Mouse (Mus musculus) MEL (cell line): ENCODE measurements at regions not wholly inside any gene's neighbourhood (a gene's known extent, or its start where the extent isn't known, plus 50 kb on each side); places are given as distances from the start of the nearest gene placed in this dataset.

Experiments used
- DNase-seq: peaks from one replicate; pipeline ENCODE4 v3.0.0; 2011; ENCODE audit warnings: low read depth, low spot score
- H3K27ac ChIP-seq: 2 replicates; pipeline ENCODE4 v1.5.1; 2012; ENCODE audit warnings: low read depth, mild to moderate bottlenecking, control low read depth, low read length, moderate library complexity; ENCODE audit not compliant: control insufficient read depth
- H3K27me3 ChIP-seq, 2 experiments: fragments of 150-350 bp in 1 of 2; sonication (generic) in 1 of 2; 2 replicates each; pipeline ENCODE4 v1.6.1; 2012; ENCODE audit warnings: low read length in 2 of 2, mild to moderate bottlenecking in 2 of 2, improper control_type of control experiment in 1 of 2, moderate library complexity in 1 of 2; ENCODE audit not compliant: insufficient read depth in 2 of 2, control insufficient read depth in 1 of 2
- H3K36me3 ChIP-seq, 2 experiments: 2 replicates each; pipeline ENCODE4 v1.6.1; 2012 to 2014; ENCODE audit warnings: low read length in 2 of 2, improper control_type of control experiment in 1 of 2, inconsistent platforms in 1 of 2, mild to moderate bottlenecking in 1 of 2; ENCODE audit not compliant: insufficient read depth in 2 of 2, control insufficient read depth in 1 of 2
- H3K4me1 ChIP-seq, 2 experiments: fragments of 150-350 bp in 1 of 2; sonication (generic) in 1 of 2; 2 replicates each; pipeline ENCODE4 v1.6.1; 2012; ENCODE audit warnings: low read length in 2 of 2, improper control_type of control experiment in 1 of 2, mild to moderate bottlenecking in 1 of 2; ENCODE audit not compliant: insufficient read depth in 2 of 2, control insufficient read depth in 1 of 2
- H3K4me3 ChIP-seq, 2 experiments: fragments of 150-350 bp in 1 of 2; sonication (generic) in 1 of 2; 2 replicates each; pipeline ENCODE4 v1.5.1; 2012; ENCODE audit warnings: low read depth in 2 of 2, low read length in 2 of 2, mild to moderate bottlenecking in 2 of 2, moderate library complexity in 2 of 2, control low read depth in 1 of 2, improper control_type of control experiment in 1 of 2; ENCODE audit not compliant: control insufficient read depth in 1 of 2, insufficient read depth in 1 of 2
- H3K79me2 ChIP-seq: 2 replicates; pipeline ENCODE4 v1.6.1; 2012; ENCODE audit warnings: mild to moderate bottlenecking, low read length, moderate library complexity; ENCODE audit not compliant: control insufficient read depth, poor library complexity, insufficient read depth
- H3K9ac ChIP-seq: 2 replicates; pipeline ENCODE4 v1.6.1; 2012; ENCODE audit warnings: low read depth, mild to moderate bottlenecking, control low read depth, low read length, moderate library complexity; ENCODE audit not compliant: control insufficient read depth, poor library complexity, severe bottlenecking
- H3K9me3 ChIP-seq: fragments of 150-350 bp; sonication (generic); replicated peaks from 2 replicates; pipeline ENCODE4 v1.6.1; 2012; ENCODE audit warnings: mild to moderate bottlenecking, low read length, improper control_type of control experiment, moderate library complexity; ENCODE audit not compliant: insufficient read depth
- CHD1 ChIP-seq: IDR thresholded peaks from 2 replicates; pipeline ENCODE4 v1.6.1; 2012; ENCODE audit warnings: low read depth, mild to moderate bottlenecking, inconsistent platforms, low read length, improper control_type of control experiment
- CHD2 ChIP-seq: IDR thresholded peaks from 2 replicates; pipeline ENCODE4 v1.6.1; 2011; ENCODE audit warnings: low read length, improper control_type of control experiment
- ELF1 ChIP-seq: IDR thresholded peaks from 2 replicates; pipeline ENCODE4 v1.6.1; 2014; ENCODE audit warnings: low read depth, mild to moderate bottlenecking, inconsistent platforms, low read length, improper control_type of control experiment, moderate library complexity
- EP300 ChIP-seq, 2 experiments: IDR thresholded peaks; 2 replicates each; pipeline ENCODE4 v1.6.1; 2011; ENCODE audit warnings: improper control_type of control experiment in 2 of 2, low read length in 2 of 2, low read depth in 1 of 2, mild to moderate bottlenecking in 1 of 2
- HCFC1 ChIP-seq: IDR thresholded peaks from 2 replicates; pipeline ENCODE4 v1.6.1; 2012; ENCODE audit warnings: low read depth, mild to moderate bottlenecking, inconsistent platforms, low read length, improper control_type of control experiment, moderate library complexity
- JUND ChIP-seq: IDR thresholded peaks from 2 replicates; pipeline ENCODE4 v1.6.1; 2011; ENCODE audit warnings: low read depth, mild to moderate bottlenecking, improper control_type of control experiment, low read length
- MAFK ChIP-seq: IDR thresholded peaks from 2 replicates; pipeline ENCODE4 v1.6.1; 2011; ENCODE audit warnings: low read depth, mild to moderate bottlenecking, low read length, improper control_type of control experiment, borderline replicate concordance
- MAX ChIP-seq: IDR thresholded peaks from 2 replicates; pipeline ENCODE4 v1.6.1; 2011; ENCODE audit warnings: low read length, improper control_type of control experiment
- MAZ ChIP-seq: IDR thresholded peaks from 2 replicates; pipeline ENCODE4 v1.6.1; 2012; ENCODE audit warnings: low read depth, mild to moderate bottlenecking, inconsistent platforms, low read length, improper control_type of control experiment
- MEF2A ChIP-seq: IDR thresholded peaks from 2 replicates; pipeline ENCODE4 v1.6.1; 2014; ENCODE audit warnings: low read depth, mild to moderate bottlenecking, inconsistent platforms, low read length, improper control_type of control experiment; ENCODE audit not compliant: poor library complexity, insufficient replicate concordance, severe bottlenecking; ENCODE audit errors: extremely low read depth
- NRF1 ChIP-seq: IDR thresholded peaks from 2 replicates; pipeline ENCODE4 v1.6.1; 2014; ENCODE audit warnings: low read depth, mild to moderate bottlenecking, inconsistent platforms, low read length, improper control_type of control experiment, moderate library complexity; ENCODE audit not compliant: poor library complexity, insufficient read depth, severe bottlenecking
- POLR2AphosphoS5 ChIP-seq: IDR thresholded peaks from 2 replicates; pipeline ENCODE4 v1.6.1; 2012; ENCODE audit warnings: low read depth, borderline replicate concordance, mild to moderate bottlenecking, inconsistent platforms, low read length, moderate library complexity, mixed read lengths
- SIN3A ChIP-seq: IDR thresholded peaks from 2 replicates; pipeline ENCODE4 v1.6.1; 2012; ENCODE audit warnings: low read length, improper control_type of control experiment, inconsistent platforms
- SMC3 ChIP-seq: IDR thresholded peaks from 2 replicates; pipeline ENCODE4 v1.6.1; 2011; ENCODE audit warnings: low read depth, low read length, improper control_type of control experiment
- TAL1 ChIP-seq: IDR thresholded peaks from 2 replicates; pipeline ENCODE4 v1.6.1; 2012; ENCODE audit warnings: mild to moderate bottlenecking, inconsistent platforms, low read length, moderate library complexity, mixed read lengths
- TBP ChIP-seq: IDR thresholded peaks from 2 replicates; pipeline ENCODE4 v1.8.0; 2011; ENCODE audit warnings: low read depth, low read length, improper control_type of control experiment
- UBTF ChIP-seq: IDR thresholded peaks from 2 replicates; pipeline ENCODE4 v1.6.1; 2012; ENCODE audit warnings: low read depth, mild to moderate bottlenecking, inconsistent platforms, low read length, improper control_type of control experiment, moderate library complexity, borderline replicate concordance; ENCODE audit not compliant: insufficient read depth
- USF2 ChIP-seq, 2 experiments: IDR thresholded peaks; 2 replicates each; pipeline ENCODE4 v1.6.1; 2011 to 2012; ENCODE audit warnings: improper control_type of control experiment in 2 of 2, low read length in 2 of 2, borderline replicate concordance in 1 of 2, inconsistent platforms in 1 of 2, low read depth in 1 of 2, mild to moderate bottlenecking in 1 of 2; ENCODE audit not compliant: insufficient read depth in 1 of 2
- ZC3H11A ChIP-seq: IDR thresholded peaks from 2 replicates; pipeline ENCODE4 v1.6.1; 2012; ENCODE audit warnings: low read depth, mild to moderate bottlenecking, inconsistent platforms, low read length, improper control_type of control experiment
- ZMIZ1 ChIP-seq: IDR thresholded peaks from 2 replicates; pipeline ENCODE4 v1.6.1; 2012; ENCODE audit warnings: low read depth, mild to moderate bottlenecking, inconsistent platforms, low read length, improper control_type of control experiment, moderate library complexity

DNA sequence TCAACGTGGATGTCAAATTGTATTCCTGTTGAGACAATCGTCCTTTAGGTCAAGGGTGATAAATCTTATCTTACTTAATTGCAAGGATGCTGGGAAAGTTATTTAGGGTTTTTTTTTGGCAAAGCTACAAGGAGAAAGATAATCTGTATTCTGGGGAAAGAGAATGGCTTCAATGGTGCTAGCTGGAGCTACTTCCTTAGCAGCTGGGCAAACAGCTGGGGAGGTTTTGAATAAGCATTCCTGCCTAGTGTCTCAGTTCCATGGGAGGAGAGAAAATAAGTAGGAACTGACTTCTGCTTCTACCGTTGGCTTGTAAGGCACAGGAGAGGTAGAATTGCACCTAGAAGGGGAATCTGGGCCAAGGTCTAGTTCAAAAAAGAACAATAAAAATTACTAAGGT, 318.3 kb upstream of the Fam92a start:
- Histone ChIP-seq H3K9ac (no peak overlapping the region), H3K4me1 (no peaks in the 10 kb centered on the region), H3K9me3 (no peaks in the 10 kb centered on the region), H3K79me2 (no peaks in the 10 kb centered on the region), H3K4me3 (no peak overlapping the region)
- TF ChIP-seq TBP, result no peak
- TF ChIP-seq ZC3H11A, result no peak
- TF ChIP-seq USF2 (IDR thresholded peaks at IDR 0.05; ENCODE audit: borderline replicate concordance in 1 of 2, insufficient read depth in 1 of 2, low read depth in 1 of 2, low read length in 2 of 2), result no peak
- TF ChIP-seq CHD2, result no peak
- no peak for TF ChIP-seq MAZ
- TF ChIP-seq MAX, result no peak
- no peak for TF ChIP-seq POLR2AphosphoS5
- no peak for TF ChIP-seq MEF2A
- TF ChIP-seq MAFK, result no peak
- no peak for TF ChIP-seq ZMIZ1
- TF ChIP-seq SIN3A, result no peak
- TF ChIP-seq JUND, result no peak
- TF ChIP-seq NRF1, result no peak
- no peak for TF ChIP-seq CHD1
- TF ChIP-seq HCFC1, result no peak
- TF ChIP-seq, all 39 proteins: peak for 0
- Histone ChIP-seq H3K27me3 (no peaks in the 10 kb centered on the region), H3K36me3 (no peaks in the 10 kb centered on the region), H3K27ac (no peak overlapping the region)
- no peak for DNase-seq

DNA sequence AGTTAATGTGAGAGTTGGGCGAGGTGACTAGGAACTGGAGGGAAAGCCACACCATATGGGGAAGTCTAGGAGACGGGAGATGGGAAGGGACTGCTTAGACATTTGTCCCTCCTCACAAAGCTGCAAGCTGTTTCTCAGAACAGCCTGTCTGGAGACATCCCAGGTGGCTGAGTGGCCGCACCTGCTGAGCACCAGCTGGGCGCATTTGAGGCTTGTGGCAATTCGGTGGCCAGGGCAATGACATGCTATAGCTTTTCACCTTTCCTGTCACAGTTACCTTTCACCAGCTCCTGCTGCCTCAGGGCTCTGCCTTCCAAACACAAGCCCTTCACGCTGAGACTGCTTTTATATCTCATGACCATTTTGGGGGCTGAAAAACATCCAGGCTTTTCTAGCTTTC, 317.5 kb upstream of the Fam92a start:
- no peak overlapping the region for H3K4me3 ChIP-seq
- TF ChIP-seq SMC3, result no peak
- no peak for TF ChIP-seq ELF1
- TF ChIP-seq MAX, result no peak
- no peak for TF ChIP-seq EP300 (IDR thresholded peaks at IDR 0.05; ENCODE audit: low read depth in 1 of 2, low read length in 2 of 2)
- no peak for TF ChIP-seq TAL1
- TF ChIP-seq JUND, result no peak
- TF ChIP-seq UBTF, result no peak
- DNase-seq, result no peak
- H3K9ac ChIP-seq, result no peak overlapping the region
- no peak overlapping the region for H3K27ac ChIP-seq
- no peaks in the 10 kb centered on the region for H3K79me2 ChIP-seq
- H3K36me3 ChIP-seq, result no peaks in the 10 kb centered on the region
- H3K4me1 ChIP-seq, result no peaks in the 10 kb centered on the region
- no peaks in the 10 kb centered on the region for H3K27me3 ChIP-seq
- no peaks in the 10 kb centered on the region for H3K9me3 ChIP-seq
